Mouse (Mus musculus) layer of hippocampus, postnatal 10 days (tissue): Measurements from ENCODE around the gene Mettl4. TPM values are rescaled to one million over a fixed set of nuclear protein-coding genes. Genes with fewer than 3 reads are reported as not detected.

ENCODE experiments used
- DNase-seq, 2 experiments: peaks; one replicate each; pipeline ENCODE4 v3.0.0; 2021; ENCODE audit warnings: low spot score in 2 of 2
- long read RNA-seq: library from polyadenylated mRNA; stranded (forward); transcript quantifications from one replicate; pipeline ENCODE4 v2.0.0, GENCODE M21; 2023
- total RNA-seq, 2 experiments: library from RNA; stranded (reverse); gene quantifications; 2 replicates each; pipeline ENCODE4 v1.2.3; 2021

Gene Mettl4
- 10 to 100 TPM; 14.3 to 16.2 TPM for total RNA-seq
- long read RNA-seq, partial matches to known transcripts: 1 of 3 reads
- long read RNA-seq, other reads (novel, unspliced or antisense): 1 of 3 reads

DNA sequence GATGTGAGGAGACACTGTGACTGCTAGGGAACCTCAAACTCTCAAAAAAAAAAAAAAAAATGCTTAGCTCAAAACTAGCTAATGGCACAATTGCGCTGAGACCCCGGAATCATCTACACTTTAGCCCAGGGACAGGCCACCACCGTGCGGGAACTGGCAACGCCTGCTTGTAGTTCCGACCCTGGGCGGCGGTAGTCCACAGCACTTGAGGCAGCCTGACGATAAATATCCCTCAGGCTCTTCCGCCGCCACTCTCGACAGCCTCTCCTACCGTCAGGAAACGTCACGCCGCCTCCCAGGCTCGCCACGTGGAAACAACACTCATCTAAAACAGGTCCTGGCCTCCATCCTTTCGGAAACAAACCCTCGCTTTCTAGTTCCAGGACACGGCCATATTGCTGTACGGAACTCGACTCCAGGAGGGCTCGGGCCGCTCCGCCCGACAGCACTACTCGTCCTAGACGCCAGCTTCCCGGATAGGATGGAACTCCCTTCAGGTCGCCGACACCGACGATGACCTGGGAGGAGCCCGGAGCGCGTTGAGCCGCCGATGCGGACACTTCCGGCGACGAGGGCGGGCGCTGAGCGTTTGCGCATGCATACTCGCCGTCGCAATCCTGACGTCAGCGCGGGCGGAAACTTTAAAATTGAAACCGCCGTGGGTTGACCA, at the start of gene Mettl4:
TSS of gene Mettl4 (minus strand) at position 554 of the 670 bp plus-strand sequence.
- peak; percentile 88 to 90 for DNase-seq

DNA sequence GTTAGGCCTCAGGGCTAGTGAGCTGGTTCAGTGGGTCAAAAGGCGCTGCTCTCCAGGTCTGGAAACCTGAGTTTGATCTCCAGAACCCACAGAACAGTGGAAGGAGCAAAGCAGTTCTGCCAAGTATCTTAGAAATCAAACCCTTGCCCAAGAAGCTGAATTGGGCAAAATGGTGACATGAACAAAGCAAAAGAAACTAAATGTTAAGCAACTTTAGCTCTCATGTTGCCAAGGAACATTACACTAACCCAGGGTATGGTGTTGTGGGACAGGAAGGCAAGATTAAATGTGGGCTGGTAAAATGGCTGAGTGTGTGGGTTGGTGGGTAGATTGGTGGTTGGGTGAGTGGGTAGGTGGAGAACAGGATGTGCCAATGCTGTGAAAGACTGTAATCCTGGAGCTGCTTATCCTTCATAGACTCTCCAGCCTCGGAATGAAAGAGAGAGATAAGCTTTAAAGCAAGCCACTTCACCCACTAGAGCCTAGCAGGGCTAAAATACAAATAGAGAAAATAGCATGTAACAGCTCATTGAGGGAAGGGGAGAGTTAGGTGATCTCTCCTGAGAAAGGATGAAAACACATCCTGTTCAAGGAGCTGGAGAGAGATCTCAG, 29.2 kb upstream of the Mettl4 start:
- DNase-seq: no peak

DNA sequence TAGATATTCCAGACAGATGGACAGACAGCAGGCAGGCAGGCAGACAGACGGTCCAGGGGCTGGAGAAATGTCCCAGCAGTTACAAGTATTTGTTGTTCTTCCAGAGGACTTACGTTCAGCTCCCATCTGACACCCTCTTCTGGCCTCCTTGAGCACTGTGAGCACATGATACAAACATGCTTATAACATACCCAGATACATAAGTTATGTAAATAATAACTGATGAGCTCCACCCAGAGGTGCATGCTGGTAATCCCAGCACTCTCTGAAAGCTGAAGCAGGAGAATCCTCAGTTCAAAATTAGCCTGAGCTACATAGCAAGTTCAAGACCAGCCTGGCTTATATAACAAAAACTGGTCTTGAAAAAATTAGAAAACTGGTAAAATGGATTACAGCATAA, 18.7 kb upstream of the Mettl4 start:
- no peak for DNase-seq

DNA sequence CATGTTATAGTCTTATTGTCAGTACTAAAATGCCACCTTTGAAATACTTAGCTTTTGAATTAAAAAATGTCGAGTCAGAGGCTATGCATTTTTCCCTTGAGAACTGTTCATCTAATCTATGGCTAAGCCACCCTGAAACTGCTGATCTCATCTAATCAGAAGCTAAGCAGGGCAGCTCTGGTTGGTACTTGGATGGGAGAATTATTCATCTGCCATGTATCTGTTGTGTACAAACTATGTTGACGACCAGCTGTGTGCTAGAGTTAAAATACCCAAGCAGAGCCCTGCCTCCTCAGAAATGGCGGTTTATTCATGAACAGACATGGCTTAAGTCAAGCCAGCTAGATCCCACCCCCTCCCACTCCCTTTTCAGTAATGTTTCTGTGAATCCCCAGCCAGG, 14.9 kb upstream of the Mettl4 start:
- DNase-seq: no peak

DNA sequence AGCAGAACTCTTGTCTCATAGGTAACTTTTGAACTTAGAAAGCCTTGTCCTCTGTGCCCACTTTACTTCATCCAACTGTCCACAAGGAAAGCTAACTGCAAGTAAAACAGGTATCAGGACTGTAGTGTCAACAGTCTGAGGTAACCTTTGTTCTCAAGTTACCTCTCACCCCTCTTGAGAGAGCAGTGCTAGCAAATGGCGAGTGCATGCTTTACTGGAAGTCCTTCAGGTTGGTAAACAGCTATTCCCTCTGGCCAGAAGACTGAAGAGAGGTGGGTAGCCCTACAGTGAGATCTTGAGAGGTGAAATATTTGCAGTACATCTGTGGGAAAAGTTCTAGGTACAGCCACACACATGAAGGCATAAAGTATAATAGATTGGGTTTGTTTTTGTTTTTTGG, 14.2 kb upstream of the Mettl4 start:
- DNase-seq: no peak

DNA sequence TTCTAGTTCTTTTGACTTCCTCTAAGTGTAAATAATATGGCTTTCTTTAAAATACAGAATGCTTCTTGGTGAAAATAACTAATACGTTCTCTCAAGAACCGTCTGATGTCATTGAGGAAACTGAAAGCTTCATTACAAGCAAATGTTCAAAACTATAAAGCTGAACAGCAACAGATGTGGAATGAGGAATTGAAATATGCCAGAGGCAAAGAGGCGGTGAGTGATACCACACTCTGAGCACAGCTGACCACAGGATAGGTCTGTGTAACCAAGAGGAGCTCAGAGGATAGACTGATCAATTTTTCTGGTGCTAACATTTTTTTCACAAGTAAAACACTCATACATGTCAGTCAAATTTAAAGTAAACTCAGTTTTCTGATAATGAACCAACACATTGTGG, 12.6 kb upstream of the Mettl4 start:
- DNase-seq: no peak

DNA sequence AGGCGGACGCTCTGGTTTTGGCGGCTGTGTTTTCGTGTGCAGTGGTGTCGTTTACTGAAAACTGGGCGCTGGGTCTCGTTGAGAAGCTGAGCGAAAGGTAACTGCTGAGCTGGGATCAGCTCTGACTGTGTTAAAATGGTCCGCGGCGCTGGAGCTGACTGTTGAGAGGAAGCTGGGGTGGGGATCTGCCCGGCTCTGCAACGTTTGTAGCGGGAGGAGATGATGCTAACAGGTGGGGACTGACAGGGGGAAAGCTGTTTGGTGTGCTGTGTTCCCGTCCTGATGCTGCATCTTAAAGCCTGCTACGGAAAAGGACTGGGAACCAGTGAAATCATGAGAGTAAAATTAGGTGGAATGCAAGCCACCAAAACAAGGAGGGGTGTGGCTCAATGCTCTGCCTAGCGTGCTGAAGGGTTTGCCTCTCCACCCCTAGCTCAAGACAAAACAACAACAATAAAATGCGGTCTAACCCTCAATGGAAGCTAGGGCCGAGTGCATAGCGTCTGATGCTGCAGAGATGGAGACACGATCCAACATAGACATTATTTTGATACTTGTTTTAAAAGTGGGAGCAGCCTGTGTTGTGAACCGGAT, 414 bp upstream of the Mettl4 start:
- no peak for DNase-seq

DNA sequence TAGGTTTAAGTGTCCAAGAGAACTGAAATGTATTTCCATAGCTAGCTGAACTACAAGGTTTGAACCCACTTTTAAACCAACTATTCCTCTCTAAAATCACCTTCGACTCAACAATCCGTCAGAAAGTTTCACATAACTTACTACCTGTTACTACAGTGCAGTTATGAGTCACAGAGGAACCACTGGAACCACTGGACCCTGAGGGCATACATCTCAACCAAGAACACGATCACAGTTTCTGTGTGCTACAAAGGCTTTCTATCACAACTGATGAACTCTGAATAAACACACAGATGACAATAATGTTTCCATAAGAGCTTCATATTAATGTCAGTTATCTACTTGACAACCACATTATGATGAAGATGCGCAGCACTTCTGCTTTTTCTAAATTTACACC, 11.6 kb downstream of the Mettl4 start:
- DNase-seq: no peak

DNA sequence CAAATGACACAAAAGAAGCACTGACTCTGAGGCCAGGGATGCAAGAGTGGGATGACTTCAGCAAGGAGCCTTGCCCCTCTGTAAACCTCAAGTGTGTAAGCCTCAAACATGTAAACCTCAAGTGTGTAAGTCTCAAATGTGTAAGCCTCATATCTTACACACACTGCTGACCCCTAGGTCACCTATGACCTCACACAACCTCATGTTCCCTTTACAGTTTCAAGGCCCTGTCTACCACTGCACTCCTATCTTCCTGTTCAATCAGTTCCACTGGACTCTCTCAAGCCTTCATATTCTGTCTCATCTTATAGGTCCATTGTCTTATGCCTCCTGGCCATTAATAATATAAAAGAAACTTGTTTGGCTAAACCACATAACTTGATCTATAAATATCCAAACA, 13.9 kb downstream of the Mettl4 start:
- DNase-seq: no peak

DNA sequence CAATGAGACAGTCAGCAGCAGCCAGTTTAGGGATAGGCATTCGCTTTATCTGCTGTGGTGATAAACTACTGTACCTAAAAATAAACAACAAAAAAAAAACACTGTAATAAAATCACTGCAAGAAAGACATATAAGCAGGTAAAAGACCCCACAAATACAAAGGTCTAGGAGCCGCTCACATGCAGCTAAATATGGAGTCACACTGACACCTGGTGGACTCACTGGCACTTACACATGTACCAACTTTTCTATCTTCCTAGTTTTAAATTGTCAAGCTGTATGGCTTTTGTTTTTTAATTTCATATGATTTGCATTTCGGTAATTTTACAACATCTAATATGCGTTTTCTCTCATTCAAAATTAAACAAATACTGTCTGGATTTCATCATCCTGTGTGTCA, 14.4 kb downstream of the Mettl4 start:
- peak; percentile 22 to 45 for DNase-seq

DNA sequence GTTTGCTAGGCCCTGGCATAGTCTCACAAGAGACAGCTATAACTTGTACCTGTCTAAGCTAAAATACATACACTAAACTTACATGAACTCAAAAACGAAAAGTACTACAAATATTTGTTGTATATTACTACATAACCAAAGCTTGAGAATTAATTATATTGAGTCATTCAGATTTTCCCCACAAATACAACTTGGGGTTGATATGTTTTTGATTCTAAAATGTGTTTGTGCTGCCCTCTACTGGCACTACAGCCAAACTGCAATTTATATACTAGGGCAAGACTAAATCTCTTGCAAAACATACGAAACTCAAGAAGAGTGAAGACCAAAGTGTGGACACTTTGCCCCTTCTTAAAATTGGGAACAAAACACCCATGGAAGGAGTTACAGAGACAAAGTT, 19.4 kb downstream of the Mettl4 start:
- peak; percentile 48 to 63 for DNase-seq

DNA sequence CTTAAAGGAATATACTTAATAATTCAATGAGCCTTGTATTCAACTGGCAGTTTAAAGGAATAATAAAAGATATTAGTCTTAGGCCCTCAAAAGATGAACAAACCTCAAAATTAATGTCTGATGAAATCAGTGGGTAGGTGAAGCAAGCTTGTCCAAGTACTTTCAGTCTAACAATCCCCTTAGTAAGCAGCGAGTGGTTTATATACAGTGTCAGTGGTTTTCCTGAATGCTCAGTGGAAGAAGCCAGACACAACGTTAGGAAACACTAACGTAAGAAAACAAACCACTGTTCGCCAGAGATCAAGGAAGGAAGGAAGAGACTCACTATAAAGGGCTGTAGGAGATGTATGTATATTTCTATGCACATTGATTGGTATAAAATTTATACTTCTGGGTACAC, 23.1 kb downstream of the Mettl4 start:
- no peak for DNase-seq

DNA sequence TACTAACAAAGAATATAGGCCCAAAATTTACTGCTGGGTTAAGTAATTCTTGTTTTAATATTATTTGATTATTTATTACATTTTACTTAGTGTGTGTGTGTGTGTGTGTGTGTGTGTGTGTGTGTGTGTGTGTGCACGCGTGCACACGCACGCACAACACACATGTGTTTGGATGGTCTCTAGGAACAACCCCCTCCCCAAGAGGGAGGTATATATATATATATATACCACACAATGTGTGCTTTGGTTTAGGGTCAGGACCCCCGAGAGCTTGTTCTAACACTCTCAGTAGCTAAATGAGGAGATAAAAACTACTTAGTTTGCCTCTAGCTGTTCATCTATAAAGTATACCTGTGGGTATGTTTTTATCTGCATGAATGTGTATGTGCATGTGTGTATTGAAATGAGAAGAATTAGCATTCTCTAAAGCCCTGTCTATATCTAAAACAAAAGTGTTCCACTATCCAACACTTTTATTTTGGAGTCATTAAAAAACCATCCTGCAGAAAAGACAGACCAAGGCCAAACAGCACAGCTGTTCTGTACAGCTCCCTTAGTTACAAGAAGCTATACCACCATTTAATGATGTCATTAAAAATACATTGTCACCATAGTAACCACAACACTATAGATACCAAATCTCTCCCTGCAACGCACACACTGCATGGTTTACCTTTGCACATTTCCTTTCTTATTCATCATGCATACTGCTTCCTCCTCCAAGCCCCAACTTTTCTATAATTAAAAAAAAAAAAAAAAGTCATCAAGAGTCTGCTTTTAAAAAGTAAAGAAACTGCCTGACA, 76.1 kb downstream of the Mettl4 start:
- no peak for DNase-seq
